Mouse (Mus musculus): ENCODE results near the gene Mob1a. TPM values are rescaled to one million over a fixed set of nuclear protein-coding genes. Genes with fewer than 3 reads are reported as not detected.

The Mob1a gene
- polyA plus RNA-seq, 1 experiment, result 19.5 TPM

GRCm38 (mm10) chr6:83302264-83302663 lies 23.6 kb upstream of the Mob1a start:
- TF ChIP-seq POLR2A (IDR thresholded peaks at IDR 0.05; ENCODE audit: low read depth, low read length) (no peak), CTCF (IDR thresholded peaks at IDR 0.05; ENCODE audit: extremely low read depth, insufficient read length, insufficient replicate concordance, low read depth, low read length) (no peak)
- peaks cover 5% of the 10 kb centered on the region; the same call in 1 of the 2 replicates for H3K4me1 ChIP-seq (ENCODE audit: control insufficient read depth, insufficient read depth, insufficient read length, low read length)
- H3K27ac ChIP-seq (ENCODE audit: insufficient read depth, low read depth, low read length), result no peak overlapping the region
- H3K36me3 ChIP-seq (ENCODE audit: control insufficient read depth, insufficient read depth, low read length), result peaks cover 13% of the 10 kb centered on the region
- no peaks in the 10 kb centered on the region for H3K27me3 ChIP-seq (ENCODE audit: control insufficient read depth, insufficient read depth, low read length)
- H3K4me3 ChIP-seq (ENCODE audit: low read depth, low read length), result no peak overlapping the region
- whole genome bisulfite sequencing, result 83% methylated on average over 5 of the region's 5 CpGs

GRCm38 (mm10) chr6:83309017-83309416 lies 16.8 kb upstream of the Mob1a start:
- TF ChIP-seq POLR2A (IDR thresholded peaks at IDR 0.05; ENCODE audit: low read depth, low read length) (no peak), CTCF (IDR thresholded peaks at IDR 0.05; ENCODE audit: extremely low read depth, insufficient read length, insufficient replicate concordance, low read depth, low read length) (no peak)
- WGBS, result 84% methylated on average over 7 of the region's 7 CpGs
- Histone ChIP-seq H3K27me3 (ENCODE audit: control insufficient read depth, insufficient read depth, low read length) (no peaks in the 10 kb centered on the region), H3K36me3 (ENCODE audit: control insufficient read depth, insufficient read depth, low read length) (peaks cover 15% of the 10 kb centered on the region), H3K4me1 (ENCODE audit: control insufficient read depth, insufficient read depth, insufficient read length, low read length) (peaks cover 5% of the 10 kb centered on the region; the same call in 1 of the 2 replicates), H3K27ac (ENCODE audit: insufficient read depth, low read depth, low read length) (no peak overlapping the region), H3K4me3 (ENCODE audit: low read depth, low read length) (no peak overlapping the region)

- Histone ChIP-seq H3K4me3 (ENCODE audit: low read depth, low read length) (no peak overlapping the region), H3K36me3 (ENCODE audit: control insufficient read depth, insufficient read depth, low read length) (peaks cover 5% of the 10 kb centered on the region)
- 78% methylated on average over 11 of the region's 11 CpGs for WGBS
These were observed 14.6 kb upstream of the Mob1a start for GRCm38 (mm10) chr6:83311206-83311605.

GRCm38 (mm10) chr6:83312021-83312420 lies 13.8 kb upstream of the Mob1a start:
- Histone ChIP-seq H3K4me3 (ENCODE audit: low read depth, low read length) (no peak overlapping the region), H3K36me3 (ENCODE audit: control insufficient read depth, insufficient read depth, low read length) (peaks cover 1% of the 10 kb centered on the region), H3K4me1 (ENCODE audit: control insufficient read depth, insufficient read depth, insufficient read length, low read length) (peaks cover 9% of the 10 kb centered on the region; the same call in 1 of the 2 replicates), H3K27ac (ENCODE audit: insufficient read depth, low read depth, low read length) (peak overlapping the region; percentile 52), H3K27me3 (ENCODE audit: control insufficient read depth, insufficient read depth, low read length) (no peaks in the 10 kb centered on the region)
- 26% methylated on average over 7 of the region's 7 CpGs for WGBS
- TF ChIP-seq POLR2A (IDR thresholded peaks at IDR 0.05; ENCODE audit: low read depth, low read length) (no peak), CTCF (IDR thresholded peaks at IDR 0.05; ENCODE audit: extremely low read depth, insufficient read length, insufficient replicate concordance, low read depth, low read length) (no peak)

More at GRCm38 (mm10) chr6:83311206-83311605, 14.6 kb upstream of the Mob1a start:
- Histone ChIP-seq H3K4me1 (ENCODE audit: control insufficient read depth, insufficient read depth, insufficient read length, low read length) (peaks cover 5% of the 10 kb centered on the region; the same call in 1 of the 2 replicates), H3K27ac (ENCODE audit: insufficient read depth, low read depth, low read length) (no peak overlapping the region), H3K27me3 (ENCODE audit: control insufficient read depth, insufficient read depth, low read length) (no peaks in the 10 kb centered on the region)
- TF ChIP-seq POLR2A (IDR thresholded peaks at IDR 0.05; ENCODE audit: low read depth, low read length), result no peak
- TF ChIP-seq CTCF (IDR thresholded peaks at IDR 0.05; ENCODE audit: extremely low read depth, insufficient read length, insufficient replicate concordance, low read depth, low read length), result no peak

GRCm38 (mm10) chr6:83312514-83312913 lies 13.3 kb upstream of the Mob1a start:
- 83% methylated on average over 8 of the region's 8 CpGs for WGBS
- Histone ChIP-seq H3K27ac (ENCODE audit: insufficient read depth, low read depth, low read length) (peak overlapping the region; percentile 52; the same call in 1 of the 2 replicates), H3K4me1 (ENCODE audit: control insufficient read depth, insufficient read depth, insufficient read length, low read length) (peaks cover 10% of the 10 kb centered on the region; the same call in 1 of the 2 replicates), H3K36me3 (ENCODE audit: control insufficient read depth, insufficient read depth, low read length) (peaks cover 1% of the 10 kb centered on the region), H3K4me3 (ENCODE audit: low read depth, low read length) (no peak overlapping the region), H3K27me3 (ENCODE audit: control insufficient read depth, insufficient read depth, low read length) (no peaks in the 10 kb centered on the region)
- TF ChIP-seq CTCF (IDR thresholded peaks at IDR 0.05; ENCODE audit: extremely low read depth, insufficient read length, insufficient replicate concordance, low read depth, low read length), result no peak
- TF ChIP-seq POLR2A (IDR thresholded peaks at IDR 0.05; ENCODE audit: low read depth, low read length), result no peak

GRCm38 (mm10) chr6:83315293-83315692 lies 10.5 kb upstream of the Mob1a start:
- H3K4me1 ChIP-seq (ENCODE audit: control insufficient read depth, insufficient read depth, insufficient read length, low read length), result peaks cover 10% of the 10 kb centered on the region; the same call in 1 of the 2 replicates
- H3K36me3 ChIP-seq (ENCODE audit: control insufficient read depth, insufficient read depth, low read length), result no peaks in the 10 kb centered on the region
- H3K4me3 ChIP-seq (ENCODE audit: low read depth, low read length), result no peak overlapping the region
- no peaks in the 10 kb centered on the region for H3K27me3 ChIP-seq (ENCODE audit: control insufficient read depth, insufficient read depth, low read length)
- TF ChIP-seq CTCF (IDR thresholded peaks at IDR 0.05; ENCODE audit: extremely low read depth, insufficient read length, insufficient replicate concordance, low read depth, low read length) (no peak), POLR2A (IDR thresholded peaks at IDR 0.05; ENCODE audit: low read depth, low read length) (no peak)
- H3K27ac ChIP-seq (ENCODE audit: insufficient read depth, low read depth, low read length), result no peak overlapping the region

- peaks cover 10% of the 10 kb centered on the region; the same call in 1 of the 2 replicates for H3K4me1 ChIP-seq (ENCODE audit: control insufficient read depth, insufficient read depth, insufficient read length, low read length)
- TF ChIP-seq POLR2A (IDR thresholded peaks at IDR 0.05; ENCODE audit: low read depth, low read length), result no peak
- no peak for TF ChIP-seq CTCF (IDR thresholded peaks at IDR 0.05; ENCODE audit: extremely low read depth, insufficient read length, insufficient replicate concordance, low read depth, low read length)
- 3% methylated on average over 10 of the region's 10 CpGs for WGBS
- no peak overlapping the region for H3K27ac ChIP-seq (ENCODE audit: insufficient read depth, low read depth, low read length)
- H3K36me3 ChIP-seq (ENCODE audit: control insufficient read depth, insufficient read depth, low read length), result no peaks in the 10 kb centered on the region
- peak overlapping the region; percentile 10; the same call in 1 of the 2 replicates for H3K4me3 ChIP-seq (ENCODE audit: low read depth, low read length)
- H3K27me3 ChIP-seq (ENCODE audit: control insufficient read depth, insufficient read depth, low read length), result no peaks in the 10 kb centered on the region
These were observed 9.8 kb upstream of the Mob1a start for GRCm38 (mm10) chr6:83316022-83316421.
